Mouse (Mus musculus): Measurements from ENCODE around the gene Lcmt1.

DNA sequence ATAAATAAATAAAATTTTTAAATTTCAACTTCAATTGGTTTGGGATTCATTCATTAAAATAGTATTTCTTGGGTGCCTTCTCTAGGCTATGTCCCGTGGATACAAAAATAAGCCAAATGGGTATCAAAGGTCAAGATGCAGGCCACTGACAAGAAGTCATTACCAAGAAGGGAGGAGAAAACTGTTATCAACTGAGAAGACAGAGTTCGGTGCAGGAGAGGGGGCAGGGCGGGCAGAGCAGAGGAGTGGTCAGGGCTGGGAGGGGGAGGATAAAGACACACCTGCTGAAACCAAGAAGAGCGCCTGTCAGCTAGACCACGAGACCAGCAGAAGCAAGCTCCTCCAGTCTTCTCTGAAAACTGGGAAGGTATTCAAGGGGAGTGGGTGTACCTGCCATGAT lies 15.7 kb upstream of the Lcmt1 start:
- TF ChIP-seq CTCF (IDR thresholded peaks at IDR 0.05; ENCODE audit: insufficient read depth, low read length) (no peak), POLR2A (IDR thresholded peaks at IDR 0.05; ENCODE audit: borderline replicate concordance, extremely low read depth, low read depth, low read length) (no peak)
